Mouse (Mus musculus) heart, adult 2 months (tissue): ENCODE measurements at regions not wholly inside any gene's neighbourhood (a gene's known extent, or its start where the extent isn't known, plus 50 kb on each side); places are given as distances from the start of the nearest gene placed in this dataset.

Source experiments
- DNase-seq, 2 experiments: peaks; one replicate each; pipeline ENCODE4 v3.0.0; 2021
- H3K27ac ChIP-seq: fragments of 200-600 bp; 2 replicates; pipeline ENCODE4 v1.8.1; 2022
- H3K27me3 ChIP-seq: fragments of 200-500 bp; 2 replicates; pipeline ENCODE4 v1.6.1; 2012; ENCODE audit warnings: mild to moderate bottlenecking, low read length, inconsistent platforms, mixed read lengths; ENCODE audit not compliant: control insufficient read depth, insufficient read depth
- H3K36me3 ChIP-seq: fragments of 200-500 bp; 2 replicates; pipeline ENCODE4 v1.6.1; 2012; ENCODE audit warnings: low read length, inconsistent platforms; ENCODE audit not compliant: control insufficient read depth, insufficient read depth
- H3K4me1 ChIP-seq: fragments of 200-500 bp; 2 replicates; pipeline ENCODE4 v1.6.1; 2011; ENCODE audit warnings: low read length; ENCODE audit not compliant: control insufficient read depth, insufficient read depth
- H3K4me3 ChIP-seq: fragments of 200-600 bp; 2 replicates; pipeline ENCODE4 v1.8.1; 2022
- H3K79me2 ChIP-seq: fragments of 200-500 bp; replicated peaks from 2 replicates; pipeline ENCODE4 v1.6.1; 2012; ENCODE audit warnings: mild to moderate bottlenecking, inconsistent platforms, low read length, moderate library complexity, mixed read lengths; ENCODE audit not compliant: control insufficient read depth, insufficient read depth
- H3K9ac ChIP-seq: fragments of 200-500 bp; 2 replicates; pipeline ENCODE4 v1.6.1; 2012; ENCODE audit warnings: low read depth, mild to moderate bottlenecking, control low read depth, inconsistent platforms, low read length, mixed read lengths
- CTCF ChIP-seq: fragments of 200-600 bp; IDR thresholded peaks from 2 replicates; pipeline ENCODE4 v1.8.1; 2022; ENCODE audit warnings: antibody characterized with exemption, mild to moderate bottlenecking, moderate library complexity
- EP300 ChIP-seq: fragments of 200-500 bp; IDR thresholded peaks from 2 replicates; pipeline ENCODE4 v1.6.1; 2011; ENCODE audit warnings: low read depth, low read length, control low read depth; ENCODE audit not compliant: insufficient read depth
- POLR2A ChIP-seq: fragments of 200-500 bp; IDR thresholded peaks from 2 replicates; pipeline ENCODE4 v1.6.1; 2011; ENCODE audit warnings: mild to moderate bottlenecking, low read depth, low read length, control low read depth; ENCODE audit not compliant: insufficient read depth
- WGBS: fragments of 180-500 bp; shearing (Covaris S2); methylation state at CpG from one replicate; pipeline ENCODE4 v1.1.7; 2018; 5-methylcytosine and 5-hydroxymethylcytosine counted together
- intact Hi-C: fragments of 180-260 bp; cut with DNase I; formaldehyde crosslinking; loops from one replicate; pipeline ENCODE4 v1.15.1; 2025

DNA sequence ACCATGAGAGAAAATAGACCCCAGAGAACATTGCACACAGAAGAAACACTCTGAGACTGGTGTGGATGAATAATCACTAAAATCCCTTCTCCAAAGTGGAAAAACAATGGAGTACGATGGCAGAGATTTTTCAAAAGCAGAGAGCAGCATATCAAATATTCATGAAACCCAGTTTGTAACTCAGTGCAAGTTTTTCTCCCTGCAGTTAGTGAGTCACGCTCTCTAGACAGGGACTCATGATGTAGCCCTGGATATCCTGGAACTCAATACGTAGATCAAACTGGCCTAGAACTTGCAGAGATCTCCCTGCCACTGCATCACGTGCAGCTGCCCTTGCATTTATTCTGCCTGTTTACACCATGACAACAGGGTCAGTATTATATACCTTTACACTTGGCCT, 210.9 kb upstream of the Emcn start:
- intact Hi-C loops = no loop called here
- DNase-seq = no peak
- WGBS = 87% methylated on average over 4 of the region's 4 CpGs

DNA sequence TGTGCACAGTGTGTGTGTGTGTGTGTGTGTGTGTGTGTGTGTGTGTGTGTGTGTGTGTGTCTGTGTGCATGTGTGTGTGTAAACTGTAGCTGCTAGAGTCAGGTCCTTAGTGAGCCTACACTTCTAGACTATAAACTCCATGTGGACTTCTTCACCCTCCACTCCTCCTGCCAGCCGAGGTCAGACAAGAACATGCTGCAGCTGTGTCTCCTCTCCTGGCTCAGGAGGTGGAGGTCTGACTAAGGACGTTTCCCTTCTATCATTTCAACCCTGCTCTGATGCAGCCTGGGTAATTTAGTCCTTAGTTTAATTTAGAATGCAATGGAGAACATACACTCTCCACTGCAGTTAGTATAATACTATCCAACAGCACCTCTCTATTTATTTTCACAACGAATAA, 198.8 kb upstream of the Emcn start:
- DNase-seq = no peak
- TF ChIP-seq EP300 (no peak), POLR2A (no peak), CTCF (no peak)
- H3K36me3 ChIP-seq = no peaks in the 10 kb centered on the region
- no peak overlapping the region for H3K27ac ChIP-seq
- no peaks in the 10 kb centered on the region for H3K79me2 ChIP-seq
- intact Hi-C loops = loop anchor here (10.0 kb wide), 1 partner anchor 483 kb away; the partner anchor contains the start of gene Ddit4l
- H3K9ac ChIP-seq = no peak overlapping the region
- no peak overlapping the region for H3K4me3 ChIP-seq
- no peaks in the 10 kb centered on the region for H3K27me3 ChIP-seq
- WGBS = 44% methylated on average over 3 of the region's 3 CpGs
- H3K4me1 ChIP-seq = no peaks in the 10 kb centered on the region

More for the DNA sequence above, 210.9 kb upstream of the Emcn start:
- no peaks in the 10 kb centered on the region for H3K4me1 ChIP-seq
- H3K27ac ChIP-seq = no peak overlapping the region
- no peak overlapping the region for H3K4me3 ChIP-seq
- TF ChIP-seq EP300 (no peak), CTCF (no peak), POLR2A (no peak)
- no peak overlapping the region for H3K9ac ChIP-seq
- H3K79me2 ChIP-seq = no peaks in the 10 kb centered on the region
- no peaks in the 10 kb centered on the region for H3K36me3 ChIP-seq
- H3K27me3 ChIP-seq = no peaks in the 10 kb centered on the region

DNA sequence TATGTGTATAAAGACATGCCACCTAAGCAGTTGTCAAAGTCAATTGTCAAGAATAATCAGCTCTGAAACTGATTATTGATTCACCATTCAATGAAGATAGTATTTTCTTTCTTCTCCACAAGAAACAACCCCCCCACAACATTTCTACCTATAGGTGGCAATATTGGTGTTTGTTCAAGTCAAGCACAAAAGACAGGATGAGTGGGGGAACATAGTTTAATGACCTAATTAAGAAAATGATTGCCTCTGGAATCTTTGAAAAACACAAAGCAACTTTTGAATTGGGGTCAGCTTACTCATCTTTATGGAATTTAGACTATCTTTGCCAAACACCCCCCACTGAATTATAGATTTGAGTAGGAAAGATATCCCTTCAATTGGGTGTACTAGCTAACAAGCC, 194.8 kb upstream of the Emcn start:
- TF ChIP-seq POLR2A (no peak), EP300 (no peak), CTCF (peak; percentile 70)
- intact Hi-C loops = loop anchor here (2.0 to 10.0 kb wide), 3 partner anchors 273 to 606 kb away; partner anchors contain the start of gene Ddit4l
- no peak overlapping the region for H3K9ac ChIP-seq
- H3K27me3 ChIP-seq = no peaks in the 10 kb centered on the region
- no peaks in the 10 kb centered on the region for H3K79me2 ChIP-seq
- H3K4me3 ChIP-seq = no peak overlapping the region
- no peaks in the 10 kb centered on the region; the same call in 1 of the 2 replicates for H3K4me1 ChIP-seq
- peaks cover under 1% of the 10 kb centered on the region; the same call in 1 of the 2 replicates for H3K36me3 ChIP-seq
- no peak for DNase-seq
- no peak overlapping the region for H3K27ac ChIP-seq

DNA sequence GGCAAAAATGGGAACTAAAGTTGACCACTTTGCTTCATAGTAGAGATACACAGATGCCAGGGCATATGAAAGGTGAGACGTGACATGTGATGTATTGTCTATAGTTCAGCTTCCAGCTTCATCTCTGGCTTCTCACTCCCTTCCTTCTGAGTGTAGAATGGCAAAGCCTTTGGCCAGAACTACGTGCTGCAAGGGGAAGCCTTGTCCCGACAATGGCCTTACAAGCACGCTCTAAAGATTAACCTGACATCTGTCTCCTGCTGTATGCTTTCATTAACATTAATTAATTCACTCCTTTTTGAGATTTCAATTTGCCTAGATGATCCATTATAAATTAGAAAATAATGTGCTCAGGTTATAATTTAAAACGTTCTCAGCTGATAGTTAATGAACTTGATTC, 193.5 kb upstream of the Emcn start:
- WGBS = 84% methylated on average over 5 of the region's 5 CpGs
- no peaks in the 10 kb centered on the region; the same call in 1 of the 2 replicates for H3K4me1 ChIP-seq
- no peak overlapping the region for H3K27ac ChIP-seq
- no peak for DNase-seq
- H3K79me2 ChIP-seq = no peaks in the 10 kb centered on the region
- H3K27me3 ChIP-seq = no peaks in the 10 kb centered on the region
- no peak overlapping the region for H3K9ac ChIP-seq
- peaks cover 2% of the 10 kb centered on the region; the same call in 1 of the 2 replicates for H3K36me3 ChIP-seq
- no peak for TF ChIP-seq POLR2A
- TF ChIP-seq CTCF = no peak
- TF ChIP-seq EP300 = no peak
- H3K4me3 ChIP-seq = no peak overlapping the region
- intact Hi-C loops = loop anchor here (2.0 to 10.0 kb wide), 3 partner anchors 271 to 605 kb away; partner anchors contain the start of gene Ddit4l

DNA sequence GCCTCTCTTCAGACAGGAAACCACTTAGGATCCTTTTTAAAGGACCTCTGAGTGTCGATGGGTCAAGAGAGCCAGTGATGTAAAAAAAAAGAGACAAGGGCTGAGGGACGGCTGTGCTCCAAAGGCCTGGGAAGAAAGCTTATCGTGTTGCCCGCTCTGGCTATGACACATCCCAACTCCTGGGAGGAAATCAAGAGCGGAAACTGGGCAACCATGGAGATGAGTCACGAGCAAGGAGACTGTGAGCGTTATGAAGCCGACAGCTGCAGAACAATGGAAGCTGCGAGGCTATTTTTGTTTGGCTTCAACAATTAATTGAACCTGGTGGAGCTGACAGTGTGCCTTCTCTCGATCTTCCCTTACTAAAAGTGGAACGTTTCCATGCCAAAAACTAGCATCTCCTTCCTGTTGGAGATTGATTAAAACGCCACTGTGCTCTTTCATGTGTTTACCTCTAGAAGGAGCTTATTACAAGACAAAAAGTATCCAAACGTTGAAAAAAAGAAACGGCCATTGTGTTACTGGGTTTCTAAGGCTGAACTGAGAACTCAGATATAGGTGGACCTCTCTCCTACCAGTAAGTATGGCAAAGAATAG, 190.4 kb upstream of the Emcn start:
- Histone ChIP-seq H3K27me3 (no peaks in the 10 kb centered on the region), H3K4me3 (no peak overlapping the region), H3K79me2 (no peaks in the 10 kb centered on the region), H3K4me1 (peaks cover 1% of the 10 kb centered on the region), H3K9ac (no peak overlapping the region), H3K36me3 (peaks cover 2% of the 10 kb centered on the region; the same call in 1 of the 2 replicates), H3K27ac (peak overlapping the region; percentile 67)
- peak; percentile 55 to 80 for DNase-seq
- TF ChIP-seq POLR2A (no peak), CTCF (no peak), EP300 (peak; percentile 76; the same call in 1 of the 2 replicates)
- intact Hi-C loops = loop anchor here (1.0 to 5.0 kb wide), 4 partner anchors 77 to 190 kb away; partner anchors contain the start of gene Emcn
- 15% methylated on average over 14 of the region's 14 CpGs for WGBS

DNA sequence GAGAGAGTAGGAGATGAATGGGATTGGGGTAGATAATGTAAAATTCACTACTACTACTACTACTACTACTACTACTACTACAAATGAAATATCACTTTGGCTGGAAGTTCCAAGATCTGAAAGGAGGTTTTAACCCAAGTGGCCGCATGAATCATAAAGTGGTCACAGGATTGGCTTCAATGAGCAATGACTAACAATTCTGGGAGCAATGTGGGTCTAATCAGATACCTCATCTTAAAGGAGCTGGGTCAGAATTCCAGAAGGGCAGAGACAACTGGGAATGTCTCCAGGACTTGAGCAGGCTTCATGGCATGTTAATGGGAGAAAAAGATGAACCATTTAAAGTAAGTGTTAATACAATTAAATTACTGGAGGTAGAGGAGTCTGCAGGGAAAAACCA, 189.4 kb upstream of the Emcn start:
- H3K79me2 ChIP-seq = no peaks in the 10 kb centered on the region
- peaks cover 1% of the 10 kb centered on the region for H3K4me1 ChIP-seq
- TF ChIP-seq EP300 = no peak
- TF ChIP-seq CTCF = no peak
- TF ChIP-seq POLR2A = no peak
- no peak overlapping the region; the same call in 1 of the 2 replicates for H3K27ac ChIP-seq
- H3K36me3 ChIP-seq = peaks cover 2% of the 10 kb centered on the region; the same call in 1 of the 2 replicates
- no peaks in the 10 kb centered on the region for H3K27me3 ChIP-seq
- no peak for DNase-seq
- intact Hi-C loops = loop anchor here (2.0 to 5.0 kb wide), 3 partner anchors 76 to 189 kb away; partner anchors contain the start of gene Emcn
- H3K9ac ChIP-seq = no peak overlapping the region
- H3K4me3 ChIP-seq = no peak overlapping the region
- 88% methylated on average over 1 of the region's 1 CpGs for WGBS
